Mouse (Mus musculus) NIH3T3 (cell line): Measurements from ENCODE around the gene Enthd1.

Experiments used
- DNase-seq: peaks from one replicate; pipeline ENCODE4 v3.0.0-alpha.2; 2012; ENCODE audit warnings: low read depth

Gene Enthd1

GRCm38 (mm10) chr15:80407873-80408272 is 157.1 kb downstream of the Enthd1 start:
- DNase-seq, result no peak
